Mouse (Mus musculus) adrenal gland, postnatal 4 days (tissue): ENCODE measurements around the gene Ndufa4l2. TPM values are rescaled to one million over a fixed set of nuclear protein-coding genes. Genes with fewer than 3 reads are reported as not detected.
A peak's percentile ranks its signal among the peaks of the same experiment; 100 is the strongest.

Source experiments
- DNase-seq, 2 experiments: peaks; one replicate each; pipeline ENCODE4 v3.0.0; 2021 to 2022; ENCODE audit warnings: low spot score in 2 of 2, mixed read lengths in 2 of 2
- total RNA-seq, 2 experiments: library from RNA; stranded (reverse); gene quantifications; 2 replicates each; pipeline ENCODE4 v1.2.3; 2021

Ndufa4l2 gene
- total RNA-seq, 2 experiments from 2014 or later: 57.2 to 71.7 TPM

DNA sequence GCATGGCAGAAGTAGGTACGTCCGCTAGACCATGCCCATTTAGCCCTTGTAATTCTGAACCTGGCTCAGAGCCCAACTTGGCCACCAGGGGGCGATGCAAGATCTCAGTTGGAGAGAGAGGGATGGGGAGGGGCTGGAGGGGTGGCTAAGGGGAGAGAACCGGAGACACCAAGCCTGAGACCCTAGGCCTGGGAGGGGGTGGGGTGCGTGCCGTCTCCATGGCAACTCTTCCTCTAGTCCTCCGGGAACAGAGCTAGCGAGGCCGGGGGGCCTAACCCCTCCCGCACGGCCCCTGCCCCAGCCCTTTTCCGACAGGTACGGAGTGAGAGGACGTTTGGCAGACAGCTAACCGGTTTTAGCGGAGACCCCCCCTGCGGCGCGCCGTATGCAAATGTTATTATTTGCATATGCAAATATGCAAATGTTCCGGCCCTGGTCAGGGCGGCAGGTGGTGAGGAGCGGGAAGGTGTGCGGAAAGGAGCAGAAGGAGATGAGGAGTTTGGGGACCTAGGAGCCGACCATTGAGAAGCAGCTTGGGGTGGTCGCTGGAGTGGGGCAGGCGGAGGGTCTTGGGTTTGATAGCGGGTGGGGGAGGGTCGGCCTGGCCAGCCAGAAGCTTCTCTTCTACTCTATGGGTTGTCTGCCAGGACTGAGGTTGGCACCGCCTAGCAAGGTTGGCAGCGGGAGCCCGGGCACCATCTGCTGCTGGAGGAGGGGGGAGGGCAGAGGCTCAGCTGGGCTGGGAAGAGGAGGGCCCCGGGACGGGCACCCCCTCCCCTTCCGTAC, 5.5 kb upstream of the Ndufa4l2 start:
- DNase-seq: peak; percentile 76 to 77

DNA sequence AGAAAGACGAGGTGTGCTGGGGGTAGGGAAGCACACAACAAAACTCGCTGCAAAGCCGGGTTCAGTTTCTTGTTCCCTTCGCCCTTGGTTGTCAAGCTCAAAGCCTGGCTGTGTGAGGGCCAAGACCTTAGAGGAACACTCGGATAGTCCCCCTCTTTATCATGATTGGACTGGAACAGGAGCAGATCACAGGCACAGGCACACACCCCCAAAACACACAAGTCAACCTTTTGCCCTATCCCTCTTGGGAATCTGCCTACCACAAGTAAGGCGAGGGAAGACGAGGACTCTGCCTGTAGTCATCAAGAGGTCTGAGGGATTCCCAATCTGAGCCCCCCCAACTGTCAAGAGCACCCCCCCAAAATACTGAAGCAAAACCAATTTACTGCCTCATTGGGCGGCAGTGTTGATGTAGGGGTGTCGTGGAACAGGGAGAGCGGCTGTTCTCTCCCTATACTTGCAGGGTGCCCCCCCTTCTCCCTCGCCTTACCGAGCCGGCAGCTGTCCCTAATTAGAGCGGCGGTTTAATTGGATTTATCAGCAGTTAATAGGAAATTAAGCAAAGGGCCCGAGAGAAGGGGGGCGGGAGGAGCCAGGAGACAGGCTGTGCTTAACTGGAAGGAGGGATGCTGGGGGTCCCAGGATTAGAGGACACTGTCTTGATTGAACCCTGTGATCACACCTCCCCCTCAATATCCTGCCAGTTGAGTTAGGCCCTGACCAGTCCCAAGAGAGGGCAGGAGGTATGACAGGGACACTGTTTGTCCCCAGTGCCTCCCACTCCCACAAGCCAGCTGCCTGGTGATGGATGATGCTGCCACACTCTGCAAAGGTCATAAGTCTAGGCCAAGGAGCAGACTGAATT, 4.7 kb upstream of the Ndufa4l2 start:
- no peak for DNase-seq

DNA sequence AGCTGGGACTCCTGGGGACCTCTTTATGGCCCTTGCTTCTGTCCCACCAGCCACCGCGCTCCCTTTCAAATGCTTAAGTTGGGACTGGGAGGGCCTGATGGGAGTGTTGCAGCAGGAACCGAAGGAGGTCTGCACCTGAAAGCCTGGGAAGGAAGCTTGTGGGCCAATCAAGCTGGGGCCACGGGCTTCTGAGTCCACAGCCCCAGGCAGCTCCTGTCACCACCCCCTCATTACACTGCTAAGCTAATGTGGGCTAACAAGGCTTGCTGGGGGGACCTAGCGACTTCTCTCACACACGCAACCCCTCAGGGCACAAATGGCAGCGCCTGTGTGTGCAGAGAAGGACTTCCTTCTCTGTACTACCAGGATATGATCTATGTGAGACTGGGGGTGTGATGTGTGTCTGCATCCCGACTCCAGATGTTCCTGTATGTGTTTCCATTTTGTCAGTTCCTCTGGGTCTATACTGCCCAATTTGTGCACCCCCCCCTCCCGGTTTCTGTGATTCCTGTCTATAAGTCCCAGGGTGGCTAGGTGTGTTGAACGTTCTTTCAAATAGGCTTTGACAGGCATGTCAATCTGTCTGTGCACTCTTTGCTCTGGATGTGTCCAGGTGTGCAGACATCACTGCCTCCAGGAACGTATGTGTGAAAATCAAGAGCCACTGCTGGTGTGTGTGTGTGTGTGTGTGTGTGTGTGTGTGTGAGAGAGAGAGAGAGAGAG, 3.7 kb upstream of the Ndufa4l2 start:
- no peak for DNase-seq

DNA sequence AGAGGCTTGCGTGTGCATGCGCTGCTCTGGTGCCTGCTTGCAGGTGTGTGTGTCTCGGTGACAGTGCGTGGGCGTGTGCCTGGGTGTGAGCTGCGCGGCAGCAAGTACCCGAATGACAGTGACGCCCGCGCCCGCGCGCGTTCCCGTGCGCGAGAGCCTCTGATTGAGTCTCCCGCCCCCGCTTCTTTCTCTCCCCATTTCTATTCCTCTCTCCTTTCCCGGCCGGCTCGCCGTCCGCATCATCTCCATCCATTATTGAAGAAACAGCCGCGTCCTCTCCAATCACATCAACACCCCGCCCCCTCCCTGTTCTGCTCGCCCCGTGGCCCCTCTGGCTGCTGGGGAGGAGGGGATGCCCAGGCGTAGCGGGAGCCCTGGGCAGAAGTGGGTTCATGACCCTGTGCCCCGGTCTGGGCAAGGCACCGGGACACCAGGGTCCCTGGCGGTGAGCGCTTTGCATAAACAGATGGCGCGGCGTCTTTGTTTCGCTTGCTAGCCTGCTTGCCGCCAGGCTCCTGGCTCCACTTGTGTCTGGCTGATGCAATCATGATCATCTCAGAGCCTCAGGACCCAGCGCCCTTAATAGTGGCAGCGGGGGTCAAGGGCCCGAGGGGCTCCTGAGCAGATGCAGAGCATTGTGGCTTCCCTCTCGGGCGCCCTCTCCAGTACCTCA, 3.0 kb upstream of the Ndufa4l2 start:
- no peak for DNase-seq

DNA sequence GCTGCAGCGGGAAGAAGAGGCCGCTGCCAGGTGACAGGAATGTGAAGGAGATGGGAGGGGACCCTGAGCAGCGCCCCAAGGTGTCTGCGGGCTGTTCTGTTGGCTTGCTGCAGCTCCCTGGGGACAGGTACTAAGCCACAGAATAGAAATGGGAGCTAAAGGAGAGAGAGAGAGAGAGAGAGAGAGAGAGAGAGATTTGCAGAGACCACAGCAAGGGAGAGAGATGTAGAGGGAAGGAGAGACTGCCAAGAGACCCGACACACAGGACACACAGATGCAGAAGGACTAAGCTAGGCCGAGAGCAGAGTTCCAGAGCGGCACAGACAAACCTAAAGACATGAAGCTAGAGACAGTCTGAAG, 2.5 kb upstream of the Ndufa4l2 start:
- DNase-seq: no peak

DNA sequence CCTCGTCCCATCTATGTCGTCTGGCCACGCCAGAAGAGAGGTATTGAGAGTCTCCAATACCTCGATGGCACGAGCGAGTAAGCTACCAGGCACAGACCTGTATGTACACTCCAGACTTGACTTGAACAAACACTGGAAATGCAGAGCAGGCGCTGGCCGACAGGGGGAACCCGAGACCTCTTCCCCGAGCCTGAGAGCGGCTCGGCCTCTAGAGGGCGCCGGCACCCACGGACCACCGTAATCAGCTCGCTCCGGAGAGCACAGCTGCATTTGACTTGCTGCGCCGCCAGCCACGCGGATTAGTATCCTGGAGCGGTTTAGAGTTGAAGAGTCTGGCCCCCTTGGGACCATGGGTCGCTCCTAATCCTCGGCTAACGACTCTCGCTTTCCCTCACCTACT, 2.0 kb upstream of the Ndufa4l2 start:
- peak; percentile 86 to 92 for DNase-seq

DNA sequence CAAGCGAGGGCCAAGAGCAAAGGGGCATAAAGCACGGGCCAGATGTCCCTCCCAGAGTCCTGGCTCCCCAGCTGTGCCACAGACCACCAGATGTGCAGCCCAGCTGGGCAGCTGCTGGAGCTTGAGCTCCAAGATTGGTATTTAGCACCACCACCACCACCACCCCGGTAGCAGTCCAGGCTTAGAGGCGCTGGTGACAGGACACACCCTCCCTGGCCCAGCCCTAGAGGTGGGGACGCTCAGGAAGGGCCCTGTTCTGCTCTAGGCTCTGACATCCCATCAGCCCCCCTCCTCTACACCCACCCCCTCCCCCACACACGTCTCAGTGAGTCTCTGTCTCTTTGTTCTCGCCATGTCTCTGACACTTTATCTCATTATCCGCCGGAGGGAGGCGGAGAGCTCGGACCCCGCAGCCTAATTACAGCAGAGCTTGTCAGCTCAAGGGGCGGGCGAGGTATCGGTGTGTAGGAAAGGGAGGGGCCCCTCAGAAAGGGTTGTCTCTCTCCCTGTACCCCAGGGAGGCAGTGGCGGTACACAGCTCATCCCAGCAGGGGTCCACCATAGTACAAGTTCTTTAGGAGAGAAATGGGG, 1.2 kb upstream of the Ndufa4l2 start:
- DNase-seq: no peak

DNA sequence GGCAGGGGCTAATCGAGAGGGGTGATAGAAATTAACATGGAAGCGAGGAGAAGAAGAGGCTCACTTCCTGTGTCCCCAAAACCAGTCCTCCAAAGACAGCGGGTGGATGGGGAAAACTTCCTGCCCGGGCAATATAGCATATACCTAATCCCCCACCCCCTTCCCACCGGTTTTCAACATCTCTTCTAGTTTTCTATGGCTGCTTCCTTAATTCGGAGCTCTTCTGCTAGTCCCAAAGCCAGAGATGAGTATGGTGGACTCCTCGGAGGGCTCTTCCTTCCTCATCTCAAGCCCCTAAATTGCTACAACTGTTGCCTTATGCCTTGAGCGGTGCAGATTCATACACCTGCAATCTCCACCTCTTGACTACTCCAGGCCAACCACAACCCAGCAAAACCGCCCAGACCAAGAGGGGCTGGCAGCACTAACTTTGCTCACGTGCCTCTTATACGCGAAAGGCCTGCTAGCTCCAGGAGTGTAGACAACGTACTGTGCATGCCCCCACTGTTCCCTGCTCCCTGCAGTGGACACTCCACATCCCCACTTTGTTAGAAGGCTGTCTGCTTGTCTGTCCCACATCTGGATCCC, 562 bp upstream of the Ndufa4l2 start:
- DNase-seq: no peak

DNA sequence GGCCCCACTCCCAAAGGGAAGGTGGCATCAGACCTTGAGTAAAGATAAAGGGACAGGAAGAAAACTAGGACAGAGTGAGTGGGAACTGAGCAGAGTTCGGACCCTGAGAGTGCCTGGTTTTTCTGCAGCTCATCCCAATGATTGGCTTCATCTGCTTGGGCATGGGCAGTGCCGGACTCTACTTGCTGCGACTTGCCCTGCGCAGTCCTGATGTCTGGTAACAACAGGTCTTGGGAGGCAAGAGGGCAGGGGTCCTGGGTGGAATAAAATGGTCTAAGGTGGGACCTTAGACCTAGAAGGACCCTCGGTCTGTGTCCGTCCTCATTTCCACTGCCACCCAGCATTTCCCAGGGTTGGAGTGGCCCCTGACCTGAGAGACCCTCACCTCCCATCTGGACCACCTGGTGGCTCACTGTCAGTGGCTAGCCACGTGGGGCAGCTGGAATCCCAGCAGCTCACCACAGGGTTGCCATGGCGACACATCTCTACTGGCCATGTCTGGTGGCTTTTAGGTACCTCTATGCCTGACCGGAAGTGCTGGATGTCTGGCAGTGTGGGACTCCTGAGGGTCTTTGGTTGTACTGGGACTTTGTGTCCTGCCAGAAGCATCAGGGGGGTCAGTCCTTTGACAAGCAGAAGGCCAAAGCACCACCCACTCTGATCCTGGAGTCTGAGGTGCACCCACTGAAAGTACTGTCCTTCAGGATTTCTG, 660 bp downstream of the Ndufa4l2 start:
- DNase-seq: no peak

DNA sequence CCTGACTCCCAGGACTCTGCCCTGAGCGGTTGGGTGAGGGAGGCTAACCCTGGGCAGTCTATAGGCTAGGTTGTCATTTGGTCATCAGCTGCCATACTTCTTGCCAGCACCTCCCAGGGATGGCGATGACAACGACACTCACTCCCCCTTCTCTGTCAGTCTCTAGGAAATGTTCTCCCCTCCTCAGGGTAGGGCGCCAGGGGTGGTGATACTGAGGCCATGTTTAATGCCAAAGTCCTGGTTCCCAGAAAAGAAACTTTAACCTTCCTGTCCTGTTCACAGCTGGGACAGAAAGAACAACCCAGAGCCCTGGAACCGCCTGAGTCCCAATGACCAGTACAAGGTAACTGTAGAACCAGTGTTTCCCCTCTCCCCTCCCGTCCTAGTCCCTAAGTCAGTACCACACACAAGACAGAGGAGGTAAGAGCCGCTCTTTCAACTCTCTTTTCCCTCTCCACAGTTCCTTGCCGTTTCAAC, 1.3 kb downstream of the Ndufa4l2 start:
- no peak for DNase-seq

DNA sequence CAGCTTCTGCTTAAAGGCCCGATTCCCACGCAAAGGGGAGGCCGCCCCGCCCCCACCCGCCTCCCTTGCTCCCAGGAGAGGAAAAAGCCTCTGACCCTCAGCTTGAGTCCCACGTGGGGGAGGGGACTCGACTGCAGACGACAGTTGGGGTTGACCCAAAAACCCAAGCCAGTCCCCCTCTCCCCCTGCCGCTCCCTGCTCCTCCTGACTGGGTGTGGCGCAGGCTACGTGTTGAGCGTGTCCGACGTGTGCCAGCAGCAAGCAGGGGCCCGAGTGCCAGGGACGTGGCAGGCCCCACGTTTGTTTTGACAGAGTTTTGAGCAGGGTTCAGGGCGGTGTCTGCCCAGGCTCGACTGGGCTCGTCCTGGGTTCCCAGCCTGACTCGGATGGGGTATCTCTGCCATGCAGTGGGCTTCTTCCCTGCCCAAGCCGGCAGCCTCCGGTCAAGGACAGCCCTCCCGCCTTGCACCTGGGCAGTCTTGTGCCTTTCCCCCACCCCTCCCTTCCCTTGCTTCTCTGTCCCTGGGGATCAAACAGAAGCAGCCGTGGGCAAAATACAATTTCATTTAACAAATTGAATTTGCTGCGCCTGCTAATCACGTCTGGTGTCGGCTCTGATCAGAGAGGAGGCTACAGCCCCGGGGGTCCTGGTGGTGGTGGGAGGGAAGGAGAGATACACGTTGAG, 2.0 kb downstream of the Ndufa4l2 start:
- no peak for DNase-seq

DNA sequence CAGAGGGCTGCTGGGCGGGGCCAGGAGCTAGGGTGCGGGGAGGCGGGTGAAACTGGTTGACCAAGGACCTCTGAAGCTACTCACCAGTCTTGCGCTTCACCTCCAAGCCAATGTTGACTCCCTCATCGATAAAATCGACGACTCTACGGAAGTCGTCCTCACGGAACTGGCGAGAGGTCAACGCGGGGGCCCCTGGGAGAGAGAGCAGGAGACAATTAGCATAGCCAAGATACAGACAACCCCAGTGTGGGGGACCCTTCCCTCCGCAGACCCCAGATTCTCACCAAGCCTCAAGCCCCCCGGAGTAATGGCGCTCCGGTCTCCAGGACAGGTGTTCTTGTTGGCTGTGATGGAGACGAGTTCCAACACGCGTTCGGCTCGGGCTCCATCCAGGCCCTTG, 3.2 kb downstream of the Ndufa4l2 start:
- DNase-seq: no peak

DNA sequence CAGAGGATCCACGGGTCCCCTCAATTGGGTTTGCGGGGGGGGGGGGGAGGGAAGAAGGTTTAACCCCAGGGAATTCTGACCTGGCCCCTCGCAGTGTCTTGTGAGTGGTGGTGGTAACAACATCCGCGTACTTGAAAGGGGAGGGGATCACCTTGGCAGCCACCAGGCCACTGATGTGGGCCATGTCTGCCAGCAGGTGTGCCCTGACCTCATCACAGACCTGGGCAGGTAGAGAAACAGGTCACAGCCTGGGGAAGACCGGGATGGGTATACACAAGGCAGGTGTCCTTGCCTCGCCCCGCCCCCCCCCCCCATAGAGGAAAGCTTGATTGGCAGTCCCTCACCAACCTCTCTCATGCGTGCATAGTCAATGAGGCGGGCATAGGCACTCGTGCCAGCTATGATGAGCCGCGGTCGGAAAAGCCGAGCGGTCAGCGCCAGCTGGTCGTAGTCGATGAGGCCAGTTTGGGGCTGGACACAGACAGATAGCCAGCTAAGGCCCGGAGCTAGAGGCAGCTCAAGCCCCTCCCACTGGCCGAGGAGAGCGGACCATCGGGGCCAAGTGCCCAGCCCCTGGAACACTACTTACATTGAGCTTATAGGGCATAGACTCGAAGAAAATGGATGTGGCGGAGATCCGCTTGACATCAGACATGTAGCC, 4.4 kb downstream of the Ndufa4l2 start:
- DNase-seq: no peak

DNA sequence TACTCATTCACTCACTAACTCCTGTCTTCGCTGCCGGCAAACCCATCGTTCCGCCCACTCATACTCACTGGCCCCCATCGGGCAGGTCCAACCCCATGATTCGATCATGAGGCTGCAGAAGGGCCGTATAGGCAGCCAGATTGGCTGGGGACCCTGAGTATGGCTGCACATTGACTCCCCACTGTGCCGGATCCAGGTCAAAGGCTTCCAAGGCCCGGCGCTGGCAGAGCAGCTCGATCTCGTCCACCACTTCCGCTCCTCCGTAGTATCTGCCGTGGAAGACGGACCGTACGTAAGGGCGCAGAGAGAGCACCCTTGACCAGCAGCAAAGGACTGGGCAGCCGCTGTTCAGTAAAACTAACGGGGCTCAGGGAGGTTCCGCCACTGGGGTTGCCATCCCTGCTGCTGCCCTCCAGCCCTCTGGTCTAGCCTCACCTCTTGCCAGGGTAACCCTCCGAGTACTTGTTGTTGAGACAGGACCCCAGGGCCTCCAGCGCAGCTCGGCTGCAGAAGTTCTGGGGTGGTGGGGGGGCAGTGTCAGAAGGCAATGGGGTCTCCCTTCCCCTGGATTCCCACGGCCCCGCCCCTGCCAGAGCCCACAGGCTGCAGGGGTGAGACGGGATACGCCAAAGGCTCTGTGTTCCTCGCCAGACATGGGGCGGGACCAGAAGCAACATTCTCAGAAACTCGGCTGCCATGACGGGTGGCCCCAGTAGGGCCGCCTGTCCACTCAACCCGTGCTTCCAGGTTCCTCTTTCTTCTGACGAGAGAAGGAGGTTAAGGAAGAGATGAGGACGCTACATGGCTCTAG, 5.3 kb downstream of the Ndufa4l2 start:
- no peak for DNase-seq

DNA sequence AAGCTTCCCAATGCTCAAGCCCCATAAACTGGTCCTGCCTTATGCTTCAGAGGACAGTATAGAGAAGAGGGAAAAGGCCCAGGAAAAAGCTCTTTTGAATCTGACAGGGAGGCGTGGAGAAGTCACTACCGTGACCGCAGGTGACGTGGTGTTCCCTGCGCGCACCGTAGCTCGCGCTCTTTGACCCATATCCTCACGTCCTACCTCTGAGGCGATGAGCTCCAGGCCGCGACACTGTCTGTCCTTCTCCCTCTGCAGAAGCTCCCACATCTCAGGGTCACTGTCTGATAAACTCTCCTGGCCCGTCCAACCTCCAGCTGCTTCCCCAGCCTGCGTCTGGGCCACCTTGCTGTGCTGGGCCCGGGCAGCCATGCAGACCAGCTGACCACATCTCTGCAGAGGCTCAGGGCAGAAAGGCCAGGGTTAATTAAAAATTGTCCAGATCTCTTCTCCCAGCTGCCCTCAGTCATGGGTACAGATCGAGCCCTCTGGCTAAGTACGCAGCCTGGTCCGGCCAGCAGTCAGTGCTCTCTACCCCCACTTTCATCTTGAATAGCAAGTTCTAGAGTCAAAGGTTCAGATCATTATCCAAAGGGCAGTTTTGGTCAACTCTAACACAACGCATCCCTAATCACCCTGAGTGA, 6.1 kb downstream of the Ndufa4l2 start:
- DNase-seq: no peak

DNA sequence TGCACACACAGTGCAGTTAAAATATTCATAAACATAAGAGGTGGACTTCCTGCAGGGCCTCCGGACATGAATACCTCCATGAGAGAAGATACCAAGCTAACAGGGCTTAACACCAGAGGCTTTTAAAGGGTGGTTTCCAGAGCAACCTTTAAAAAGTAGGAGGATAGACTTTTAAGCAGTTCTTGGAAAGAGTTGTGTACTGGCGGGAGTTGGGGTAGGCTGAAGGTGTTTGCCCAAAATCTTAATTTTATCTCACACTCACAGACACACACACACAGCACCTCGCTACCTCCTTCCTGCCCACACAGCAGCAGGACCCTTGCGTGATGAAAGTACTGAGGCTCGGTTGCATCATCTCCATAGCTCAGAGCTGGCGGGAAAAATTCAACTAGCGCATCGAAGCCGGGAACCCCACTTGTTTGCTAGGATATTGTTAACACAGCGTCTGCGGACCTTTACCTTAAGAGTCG, 6.9 kb downstream of the Ndufa4l2 start:
- DNase-seq: no peak

DNA sequence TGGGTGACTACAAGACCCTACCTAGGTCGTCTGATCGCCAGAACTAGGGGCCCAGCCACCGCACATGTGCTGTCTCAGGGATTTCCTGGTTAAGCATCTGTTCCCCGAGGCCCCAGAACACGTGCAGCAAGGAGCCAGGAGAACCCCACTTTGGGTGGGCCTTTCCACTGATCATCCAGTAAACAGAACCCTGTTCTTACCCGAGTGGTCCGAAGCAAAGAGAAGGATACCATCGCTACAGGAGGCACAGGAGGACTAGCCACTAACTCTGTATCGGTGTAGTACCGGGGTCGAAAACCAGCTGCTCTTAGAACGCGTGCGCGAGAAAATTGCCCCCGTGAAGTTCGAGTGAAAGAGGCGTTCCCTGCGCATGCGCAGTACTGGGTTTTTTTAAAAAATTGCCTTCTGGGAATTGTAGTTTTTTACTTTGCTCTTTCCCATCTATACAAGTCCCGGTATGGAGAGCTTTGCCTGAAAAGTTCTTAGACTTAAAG, 7.4 kb downstream of the Ndufa4l2 start, which contains the start of gene Shmt2:
Gene Shmt2, minus strand, starts transcription at position 357 of the 494 bp plus-strand sequence.
- peak; percentile 50 to 68 for DNase-seq
